Mouse (Mus musculus) cerebellum, adult 11 months (tissue): Measurements from ENCODE around the gene Fadd.

Source experiments
- DNase-seq: peaks from one replicate; pipeline ENCODE4 v3.0.0; 2022

The Fadd gene

DNA sequence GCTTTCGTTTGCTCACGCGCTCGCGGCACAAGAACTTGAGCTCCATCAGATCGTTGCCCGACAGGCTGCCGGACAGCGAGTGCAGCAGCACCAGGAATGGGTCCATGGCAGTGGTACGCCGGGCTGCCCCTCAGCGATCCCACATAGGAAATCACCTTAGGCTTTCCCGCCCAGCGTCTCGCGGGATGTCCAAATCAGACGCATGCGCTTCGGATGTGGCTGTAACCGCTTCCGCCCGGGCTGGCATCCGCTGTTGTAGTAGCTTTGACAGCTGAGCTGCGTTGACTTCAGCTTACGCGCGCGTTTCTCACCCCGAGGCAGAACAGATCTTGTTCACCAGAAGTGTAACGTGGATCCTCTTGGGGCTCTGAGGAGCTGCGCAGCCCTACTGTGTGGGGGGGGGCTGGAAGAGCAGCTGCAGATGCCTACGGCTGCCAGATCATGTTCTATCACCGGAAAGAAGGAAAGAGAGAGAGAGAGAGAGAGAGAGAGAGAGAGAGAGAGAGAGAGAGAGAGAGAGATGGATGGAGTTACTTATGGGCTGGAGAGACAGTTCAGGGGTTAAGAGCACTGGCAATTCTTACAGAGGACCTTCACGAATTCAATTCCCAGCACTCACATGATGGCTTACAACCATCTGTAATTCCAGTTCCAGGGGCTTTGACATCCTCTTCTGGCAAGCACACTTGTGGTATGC lies at the start of gene Fadd:
Gene Fadd (minus strand): TSS at position 180 of the 697 bp plus-strand sequence.
- DNase-seq: peak; percentile 90

DNA sequence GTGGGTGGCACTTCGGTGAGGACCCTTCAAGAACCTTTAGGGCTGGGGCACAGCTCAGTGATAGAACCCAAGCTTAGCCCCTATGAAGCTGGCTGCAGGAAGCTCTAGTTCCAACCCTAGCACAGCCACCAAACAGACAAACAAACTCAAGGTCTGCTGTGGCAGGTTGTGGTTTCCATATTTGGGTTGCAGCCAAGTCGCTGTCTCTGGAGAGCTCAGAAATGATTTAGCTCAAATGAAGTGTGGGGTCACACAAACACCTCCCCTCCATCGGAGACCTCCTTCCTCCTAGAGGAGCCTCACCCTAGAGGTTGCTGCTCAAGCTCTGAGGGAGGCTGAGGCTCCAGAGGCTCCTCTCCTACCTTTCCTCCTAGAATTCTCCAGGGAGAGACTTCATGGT lies 48.4 kb upstream of the Fadd start:
- no peak for DNase-seq

DNA sequence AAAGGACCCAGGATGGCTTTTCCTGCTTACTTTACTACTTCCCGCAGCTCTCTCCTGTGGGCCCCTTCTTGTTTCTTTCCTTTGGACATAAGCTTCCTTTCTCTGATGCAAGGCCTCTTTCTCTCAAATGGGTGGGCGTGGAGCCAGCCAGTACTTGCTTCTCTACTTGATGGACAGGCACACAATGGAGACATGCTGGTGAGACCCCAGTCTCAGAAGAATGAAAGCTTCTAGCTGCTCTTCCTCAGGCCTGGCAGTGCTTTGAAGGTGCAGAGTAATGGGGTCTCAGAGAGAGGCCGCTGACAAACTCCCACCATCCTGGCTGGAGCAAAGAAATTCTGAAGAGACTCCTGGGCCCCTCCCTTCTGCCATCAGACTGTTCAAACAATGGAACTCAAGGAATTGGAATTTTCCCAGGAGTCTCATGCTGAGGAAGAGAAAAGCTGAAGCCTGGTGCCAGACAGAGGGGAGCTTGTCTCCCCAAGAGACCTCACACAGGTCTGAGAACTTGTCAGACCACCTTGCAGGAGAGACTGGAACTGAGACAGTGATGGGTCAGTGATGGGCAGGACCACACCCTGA lies 46.2 kb upstream of the Fadd start:
- no peak for DNase-seq

DNA sequence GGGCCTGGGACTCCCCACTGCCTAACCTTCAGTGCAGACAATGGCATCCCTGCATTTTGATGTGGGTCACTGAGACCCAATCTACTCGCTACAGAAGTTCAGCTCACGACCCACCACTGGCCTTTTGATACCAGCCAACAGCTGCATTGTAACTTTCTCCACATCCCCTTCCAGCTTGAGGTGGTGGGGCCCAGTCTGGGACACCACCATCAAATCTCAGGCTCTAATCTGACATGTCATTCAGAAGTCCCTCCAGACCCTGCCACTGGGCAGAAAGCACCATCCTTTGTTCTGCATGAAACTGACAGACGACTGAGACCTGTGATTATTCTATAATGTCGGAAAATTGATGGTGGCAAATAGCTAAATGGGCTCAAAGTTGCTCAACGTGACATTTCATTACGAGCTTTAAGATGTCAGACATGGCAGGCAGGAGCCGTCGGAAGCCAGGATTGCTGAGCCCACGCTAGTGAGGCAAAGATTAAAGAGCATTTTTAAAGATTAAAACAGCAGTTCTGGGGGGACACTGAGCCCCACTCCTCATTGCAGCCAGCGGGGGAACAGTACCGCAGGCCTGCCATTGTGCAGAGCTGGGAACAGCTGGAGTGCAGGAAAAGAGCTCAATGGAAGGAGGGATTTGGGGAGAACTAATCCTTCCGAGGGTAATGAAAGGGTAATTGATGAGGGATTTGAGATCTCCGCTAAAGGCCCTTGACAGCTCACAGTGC lies 45.5 kb upstream of the Fadd start:
- DNase-seq: no peak

DNA sequence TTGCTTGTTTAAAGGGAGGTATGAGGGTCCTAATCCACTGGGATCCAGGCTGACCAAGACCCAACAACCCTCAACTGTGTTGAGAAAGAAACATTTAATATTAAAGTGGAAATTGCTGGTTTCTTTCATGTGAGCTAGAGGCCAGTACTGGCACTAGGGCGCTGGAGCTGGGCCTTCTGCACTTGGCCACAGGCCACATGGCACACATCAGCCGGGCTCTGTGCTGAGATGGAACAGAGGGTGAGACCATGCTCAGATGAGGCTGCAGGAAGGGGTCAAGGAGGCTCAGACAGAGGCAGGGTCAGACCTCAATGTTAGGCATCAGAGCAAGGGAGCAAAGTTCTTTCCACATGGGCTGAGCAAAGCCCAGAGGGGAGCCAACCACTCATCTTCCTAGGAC lies 43.8 kb upstream of the Fadd start:
- no peak for DNase-seq

DNA sequence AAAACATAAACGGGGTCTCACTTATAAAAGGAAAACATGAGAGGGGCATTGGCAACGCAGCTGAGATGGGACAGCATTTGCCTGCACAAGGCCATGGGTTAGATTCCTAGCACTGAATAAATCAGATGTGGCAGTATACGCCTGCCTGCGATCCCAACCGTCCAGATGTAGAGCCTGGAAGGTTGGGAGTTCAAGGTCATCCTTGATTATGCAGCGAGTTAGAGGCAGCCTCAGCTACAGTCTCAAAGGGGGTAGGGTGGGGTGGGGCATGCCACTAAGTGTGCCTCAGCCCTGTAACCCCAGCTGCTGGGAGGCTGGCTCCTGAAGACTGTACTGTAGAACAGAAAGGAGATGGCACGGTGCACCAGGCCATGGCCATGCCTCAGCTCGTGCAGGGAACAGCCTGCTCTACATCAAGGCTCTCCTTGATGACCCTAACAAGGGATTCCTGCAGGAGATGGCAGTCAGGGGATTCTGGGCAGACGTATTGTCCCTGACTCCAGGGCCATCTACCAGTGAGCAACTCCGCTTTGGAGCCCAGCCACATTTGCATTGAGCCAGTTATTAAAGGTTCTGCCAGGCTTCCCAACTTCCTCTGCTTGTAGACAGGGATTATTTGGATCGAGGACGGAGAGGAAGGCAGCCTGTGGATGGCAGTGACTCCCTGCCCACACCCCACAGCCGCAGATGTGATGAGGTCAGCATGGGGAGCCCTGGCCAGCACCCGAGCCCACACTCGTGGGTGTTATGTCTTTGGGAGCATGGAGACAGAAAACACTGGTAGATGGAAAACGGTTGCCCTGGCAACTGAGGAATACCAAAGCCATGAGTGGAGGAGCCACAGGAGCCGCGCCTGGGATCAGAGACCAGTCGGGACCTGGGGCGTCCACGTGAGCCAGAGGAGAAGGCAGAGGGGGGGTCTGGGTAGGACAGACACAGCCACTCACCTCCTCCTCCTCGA lies 38.7 kb upstream of the Fadd start:
- DNase-seq: no peak

DNA sequence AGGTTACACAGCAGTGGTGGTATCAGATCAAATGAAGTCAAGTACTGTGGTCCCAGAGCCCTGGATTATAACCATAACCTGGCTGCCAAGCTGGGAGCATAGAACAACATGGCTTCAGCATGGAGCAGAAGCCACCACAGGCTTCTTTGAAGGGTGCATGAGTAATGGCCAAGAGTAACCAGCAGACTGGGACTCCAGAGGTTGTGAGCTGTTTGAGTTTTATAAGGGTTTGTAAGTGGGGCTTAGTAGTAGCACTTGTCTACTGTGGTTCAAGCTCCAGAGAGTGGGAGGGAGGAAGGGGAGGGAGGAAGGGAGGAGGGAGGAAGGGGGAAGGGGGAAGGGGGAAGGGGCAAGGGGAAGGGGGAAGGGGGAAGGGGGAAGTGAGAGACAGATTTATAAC lies 38.1 kb upstream of the Fadd start:
- no peak for DNase-seq

DNA sequence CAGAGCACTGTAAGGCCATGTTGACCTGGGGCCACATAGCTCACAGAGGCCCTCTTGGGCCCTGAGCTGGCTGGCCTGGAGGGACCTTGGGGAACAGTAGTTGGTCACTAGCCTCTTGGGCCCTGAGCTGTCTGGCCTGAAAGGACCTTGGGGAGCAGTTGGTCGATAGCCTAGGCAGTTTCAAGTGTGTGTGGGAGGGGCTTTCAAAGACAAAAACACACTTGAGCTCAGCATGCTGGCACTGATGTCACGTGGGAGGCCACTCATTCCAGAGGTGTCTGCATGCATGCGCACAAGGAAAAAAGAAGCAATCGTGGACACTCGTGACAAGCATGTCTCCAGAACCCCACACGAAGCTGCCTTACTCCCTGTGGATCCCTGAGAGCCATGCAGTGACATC lies 33.1 kb upstream of the Fadd start:
- no peak for DNase-seq

DNA sequence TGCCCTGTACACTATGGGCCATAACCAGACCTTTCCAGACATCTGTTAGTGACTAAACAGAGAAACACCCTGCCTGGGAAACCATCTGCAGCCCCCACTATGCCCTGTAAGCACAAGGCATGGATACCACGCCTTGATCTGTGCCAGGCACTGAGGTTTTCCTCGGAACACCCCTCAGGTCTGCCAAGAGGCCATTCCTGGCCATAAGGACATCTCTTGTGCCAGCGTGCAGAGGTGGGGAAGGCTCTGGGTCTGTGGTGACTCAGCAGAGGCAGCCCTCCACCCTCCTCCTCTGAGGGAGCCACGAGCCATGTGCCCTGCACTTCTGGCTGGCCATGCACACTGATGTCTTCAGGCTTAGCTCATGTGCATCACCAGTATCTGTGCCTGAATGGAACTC lies 30.6 kb upstream of the Fadd start:
- DNase-seq: no peak

DNA sequence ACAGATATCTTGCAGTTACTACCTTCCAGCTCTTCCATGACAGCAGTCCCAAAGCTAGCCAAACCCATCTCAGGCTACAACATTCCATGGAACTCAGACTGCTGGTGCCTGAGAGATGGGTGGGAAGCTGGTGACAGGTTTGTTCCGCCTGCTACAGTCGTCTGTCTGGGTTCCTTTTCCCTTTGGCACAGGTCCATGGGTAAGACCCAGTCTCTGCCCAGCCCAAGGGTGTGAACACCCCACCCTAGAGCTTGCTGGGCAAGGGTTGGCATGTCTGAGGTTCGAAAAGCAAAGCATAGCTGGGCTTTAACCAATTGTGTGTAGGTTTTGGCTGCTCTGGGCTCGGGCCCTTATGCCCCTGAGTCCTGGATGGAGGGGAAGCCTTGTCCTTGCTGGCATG lies 30.1 kb upstream of the Fadd start:
- DNase-seq: no peak

DNA sequence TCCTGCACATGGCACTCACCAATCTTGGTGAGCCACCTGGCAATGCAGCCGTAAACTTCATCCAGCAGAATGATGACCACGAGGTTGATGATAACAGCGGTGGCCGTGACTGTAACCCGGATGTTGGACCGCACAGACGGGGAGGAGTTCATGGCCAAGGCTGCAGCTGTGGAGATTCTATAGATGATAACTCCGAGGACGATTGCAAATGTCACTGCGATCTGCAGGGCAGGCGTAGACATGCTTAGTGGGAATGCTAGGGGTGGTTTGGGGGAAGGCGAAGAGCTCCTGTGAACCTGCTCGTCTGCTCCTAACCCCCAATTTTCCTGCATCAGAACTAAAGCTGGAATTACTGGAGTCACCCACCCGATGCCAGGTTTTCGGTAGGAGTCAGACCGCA lies 29.3 kb upstream of the Fadd start:
- DNase-seq: no peak

DNA sequence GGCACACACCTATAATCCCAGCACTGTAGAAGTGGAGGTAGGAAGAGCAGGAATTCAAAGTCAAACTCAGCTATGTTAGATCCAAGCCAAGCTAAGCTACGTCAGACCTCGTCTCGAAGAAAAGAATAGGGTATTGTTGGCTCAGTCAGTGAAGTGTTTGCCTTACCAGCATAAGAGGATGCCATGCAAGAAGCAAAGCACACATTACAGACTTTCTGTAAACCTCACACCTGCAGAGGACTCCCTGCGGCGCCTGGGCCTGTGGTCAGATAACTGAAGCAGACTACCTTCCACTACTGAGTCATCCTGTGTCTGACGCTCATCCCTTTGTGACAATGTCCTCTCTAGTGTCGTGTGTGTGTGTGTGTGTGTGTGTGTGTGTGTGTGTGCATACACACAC lies 27.3 kb upstream of the Fadd start:
- DNase-seq: no peak

DNA sequence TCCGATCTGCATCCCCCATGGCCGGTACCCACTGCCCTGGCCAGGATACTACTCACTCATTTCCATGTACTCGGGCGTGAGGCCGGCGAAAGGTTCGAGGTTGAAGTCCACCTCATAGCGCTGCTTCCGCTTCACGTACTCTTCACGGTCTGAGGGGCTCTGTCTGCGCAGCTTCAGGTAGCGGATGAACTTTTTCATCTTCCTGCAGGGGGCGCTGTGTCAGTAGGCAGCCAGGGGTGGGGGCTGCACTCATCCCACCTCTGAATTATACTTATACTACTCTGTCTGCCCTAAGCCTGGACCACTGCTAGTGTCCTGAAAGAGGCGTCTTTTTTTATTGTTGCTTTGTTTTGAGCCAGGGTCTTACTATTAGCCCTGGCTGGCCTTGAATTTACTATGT lies 25.6 kb upstream of the Fadd start:
- no peak for DNase-seq

DNA sequence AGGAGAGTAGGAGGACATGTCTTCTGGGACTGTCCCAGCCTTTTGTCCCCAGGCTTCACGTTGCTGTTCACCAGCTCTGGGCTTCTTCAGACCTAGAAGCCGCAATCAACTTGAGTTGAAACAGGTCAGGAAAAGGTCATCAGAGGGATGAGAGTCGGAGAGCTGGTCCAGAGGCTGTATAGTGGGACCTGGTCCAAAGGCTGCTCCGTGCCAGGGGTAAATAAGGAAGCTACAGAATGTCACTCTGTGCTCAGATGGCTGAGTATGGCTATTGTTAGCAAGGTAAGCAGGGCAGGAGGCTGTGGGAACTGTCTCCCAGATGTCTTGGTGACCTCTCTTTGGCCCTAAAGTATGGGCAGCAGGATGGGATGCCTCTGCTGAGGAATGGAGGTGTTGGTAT lies 22.5 kb upstream of the Fadd start:
- no peak for DNase-seq

DNA sequence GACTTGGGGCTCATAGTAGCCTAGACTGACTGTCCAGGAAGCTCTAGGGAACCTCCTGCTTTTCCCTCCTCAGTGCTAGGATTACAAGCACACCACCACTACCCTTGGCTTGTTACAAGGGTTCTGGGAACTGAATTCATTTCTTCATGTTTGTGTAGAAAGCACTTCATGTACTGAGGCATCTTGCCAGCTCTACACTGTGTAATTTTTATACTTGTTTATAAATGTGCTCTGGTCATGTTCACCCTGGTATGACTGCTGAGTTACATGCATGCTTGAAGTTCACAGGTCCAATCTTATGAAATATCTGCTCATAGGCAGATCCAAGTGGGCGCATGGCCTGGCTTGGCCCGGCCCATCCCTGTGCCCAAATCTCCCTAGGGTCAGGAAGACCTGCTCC lies 22.0 kb upstream of the Fadd start:
- DNase-seq: no peak

DNA sequence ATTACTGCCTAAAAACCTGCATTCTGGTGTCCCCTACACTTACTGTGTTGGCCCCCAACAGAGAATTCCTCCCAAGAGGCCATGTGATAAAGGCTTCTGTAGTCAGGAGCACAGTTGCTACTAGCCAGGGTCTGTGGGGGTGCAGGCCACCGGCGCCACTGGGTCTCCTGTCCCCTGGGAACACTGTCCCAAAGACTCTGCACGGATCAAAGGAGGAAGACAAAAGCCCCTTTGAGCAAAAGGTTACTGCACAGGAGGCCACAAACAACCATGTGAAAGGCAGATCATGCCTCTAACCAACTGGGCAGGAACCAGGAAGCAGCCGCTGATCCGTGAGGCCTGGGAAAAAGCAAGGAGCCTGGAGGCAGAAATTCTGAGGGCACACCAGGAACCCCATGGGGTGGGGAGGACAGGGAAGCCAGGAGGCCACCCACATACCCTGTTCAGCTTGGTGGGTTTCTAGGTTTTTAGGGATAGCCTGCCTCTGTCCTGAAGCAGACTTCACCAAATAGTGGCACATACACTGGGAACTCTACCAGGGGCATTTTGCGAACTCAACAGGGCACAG lies 18.2 kb upstream of the Fadd start:
- DNase-seq: no peak

DNA sequence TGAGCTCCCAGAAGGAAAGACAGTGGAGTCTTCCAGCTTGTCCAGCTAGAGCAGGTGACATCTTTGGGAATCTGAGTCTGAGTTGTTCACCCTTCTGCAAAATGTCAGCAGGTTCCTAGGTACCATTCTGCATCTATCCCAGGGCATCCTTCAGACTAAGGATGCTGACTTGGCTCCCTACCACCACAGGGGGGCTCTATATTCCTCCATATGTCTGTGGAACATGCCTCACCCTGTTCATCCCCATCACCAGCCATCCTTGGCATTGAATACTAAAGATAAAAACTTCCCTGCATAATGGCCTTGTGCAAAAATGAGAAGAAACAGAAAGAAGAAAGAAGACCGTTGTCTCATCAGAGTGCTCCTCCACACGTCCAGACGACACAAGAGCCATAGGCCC lies 7.2 kb upstream of the Fadd start:
- no peak for DNase-seq

DNA sequence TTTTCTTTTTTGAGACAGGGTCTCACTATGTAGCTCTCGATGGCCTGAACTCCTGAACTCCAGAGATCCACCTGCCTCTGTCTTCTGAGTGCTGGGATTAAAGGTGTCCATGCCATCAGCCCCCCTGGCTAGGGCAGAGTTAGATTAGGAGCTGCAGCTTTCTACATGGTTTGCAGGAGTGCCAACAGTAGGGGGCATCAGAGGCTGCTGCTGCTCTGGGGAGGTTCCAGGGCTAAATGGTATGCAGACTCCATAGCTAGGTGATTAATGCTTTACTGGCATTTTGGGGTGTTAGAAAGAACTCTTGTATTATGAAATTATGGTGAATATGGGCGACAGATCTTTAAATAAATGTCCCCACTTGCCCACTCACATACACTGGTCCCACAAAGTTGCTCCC lies 5.0 kb upstream of the Fadd start:
- DNase-seq: no peak

DNA sequence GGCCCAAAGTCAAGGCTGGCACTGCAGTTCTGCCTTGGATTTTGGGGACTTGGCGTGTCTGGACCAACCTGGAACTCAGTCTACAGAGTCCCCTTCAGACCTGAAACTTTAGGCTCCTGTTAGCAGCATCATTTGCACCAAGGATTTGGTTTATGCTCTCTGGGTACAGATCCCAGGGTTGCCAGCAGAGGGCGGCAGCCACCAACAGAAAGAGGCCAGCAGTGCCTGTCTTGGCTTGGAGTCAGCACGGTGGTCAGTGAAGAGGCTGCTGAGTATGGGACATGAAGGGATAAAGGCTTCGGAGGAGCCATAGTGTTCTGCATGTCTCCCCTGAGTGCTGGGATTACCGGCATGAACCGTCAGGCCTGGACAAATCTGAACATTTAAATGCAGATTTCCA lies 3.4 kb upstream of the Fadd start:
- DNase-seq: no peak

DNA sequence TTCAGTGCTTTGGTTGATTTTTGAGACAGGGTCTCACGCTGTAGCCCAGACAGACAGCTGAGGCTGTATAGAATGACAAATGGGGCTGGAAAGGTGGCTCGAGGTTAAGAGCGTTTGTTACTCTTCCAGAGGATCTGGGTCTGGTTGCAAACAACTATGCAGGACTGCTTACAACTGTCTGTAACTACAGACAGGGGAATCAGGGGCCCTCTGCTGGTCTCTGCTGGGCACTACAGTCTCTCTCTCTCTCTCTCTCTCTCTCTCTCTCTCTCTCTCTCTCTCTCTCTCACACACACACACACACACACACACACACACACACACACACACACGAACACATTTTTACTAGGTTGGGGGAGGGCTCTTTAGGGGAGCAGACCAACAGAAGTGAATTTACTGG lies 1.4 kb upstream of the Fadd start:
- peak; percentile 38 for DNase-seq

DNA sequence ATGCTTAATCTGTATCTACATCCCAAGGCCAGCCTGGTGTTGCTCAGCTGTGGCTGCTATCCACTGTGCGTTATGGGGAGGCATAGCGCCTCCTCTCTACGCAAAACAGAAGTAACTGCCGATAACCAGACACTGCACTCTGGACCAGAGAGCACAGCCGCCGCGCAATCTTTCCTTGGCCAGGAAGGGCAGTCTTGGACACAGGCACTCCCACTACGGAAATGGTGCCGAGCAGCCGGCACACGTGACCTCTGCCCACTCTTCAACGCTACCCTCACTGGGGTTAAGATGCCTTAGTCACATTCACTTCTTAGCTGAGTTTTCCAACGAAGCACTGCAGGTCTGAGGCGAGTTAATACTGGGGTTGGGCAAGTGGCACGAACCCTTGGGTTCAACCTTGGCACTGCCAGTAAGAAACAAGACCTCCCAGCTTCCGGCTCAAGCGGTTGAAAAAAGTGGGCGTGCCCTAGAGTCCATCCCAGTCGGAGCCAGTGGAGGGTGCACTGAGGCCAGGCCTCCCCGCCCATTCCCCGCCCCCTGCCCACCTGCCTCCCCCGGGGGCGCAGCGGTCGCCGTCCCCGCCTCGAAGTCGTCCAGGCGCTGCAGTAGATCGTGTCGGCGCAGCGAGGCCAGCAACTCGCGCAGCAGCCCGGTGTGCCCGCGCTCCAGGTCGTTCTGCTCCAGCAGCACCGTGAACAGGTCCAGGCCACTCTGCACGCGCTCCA lies 542 bp downstream of the Fadd start:
- DNase-seq: peak; percentile 41

DNA sequence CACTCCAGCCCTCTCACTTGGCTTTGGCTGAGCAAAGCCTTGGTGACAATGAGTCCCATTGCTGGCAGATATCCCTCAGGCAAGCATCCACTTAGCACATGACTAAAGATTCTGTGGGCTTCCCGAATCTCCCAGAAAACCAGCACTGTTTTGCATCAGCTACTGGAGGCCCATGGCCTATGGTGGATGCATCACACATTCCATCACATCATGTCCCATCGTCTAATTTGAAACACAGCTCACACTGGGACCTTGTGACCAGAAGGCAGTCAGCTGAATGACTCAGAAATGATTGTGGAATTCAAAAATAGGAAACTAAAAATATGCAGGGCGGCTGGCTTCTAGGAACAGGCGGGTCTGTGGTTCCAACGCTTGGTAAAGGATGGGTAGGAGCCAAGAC lies 4.4 kb downstream of the Fadd start:
- no peak for DNase-seq
